Mouse (Mus musculus) ES-E14 (cell line): ENCODE results near the gene Tyms.
"Not testable (repeated sequence)": the region's sequence is repeated elsewhere in the genome, so short reads cannot be mapped to it uniquely, and the experiment has no call there.

ENCODE experiments used
- CHD2 ChIP-seq: IDR thresholded peaks from 2 replicates; pipeline ENCODE4 v1.6.1; 2014; ENCODE audit warnings: mild to moderate bottlenecking, low read depth, low read length, inconsistent platforms
- HCFC1 ChIP-seq: IDR thresholded peaks from 2 replicates; pipeline ENCODE4 v1.6.1; 2012; ENCODE audit warnings: low read length, inconsistent platforms, borderline replicate concordance; ENCODE audit not compliant: insufficient read depth
- ZC3H11A ChIP-seq: IDR thresholded peaks from 2 replicates; pipeline ENCODE4 v1.6.1; 2012; ENCODE audit warnings: low read depth, mild to moderate bottlenecking, inconsistent platforms, low read length, borderline replicate concordance
- ZNF384 ChIP-seq: IDR thresholded peaks from 2 replicates; pipeline ENCODE4 v1.6.1; 2012; ENCODE audit warnings: low read depth, low read length, inconsistent platforms

DNA sequence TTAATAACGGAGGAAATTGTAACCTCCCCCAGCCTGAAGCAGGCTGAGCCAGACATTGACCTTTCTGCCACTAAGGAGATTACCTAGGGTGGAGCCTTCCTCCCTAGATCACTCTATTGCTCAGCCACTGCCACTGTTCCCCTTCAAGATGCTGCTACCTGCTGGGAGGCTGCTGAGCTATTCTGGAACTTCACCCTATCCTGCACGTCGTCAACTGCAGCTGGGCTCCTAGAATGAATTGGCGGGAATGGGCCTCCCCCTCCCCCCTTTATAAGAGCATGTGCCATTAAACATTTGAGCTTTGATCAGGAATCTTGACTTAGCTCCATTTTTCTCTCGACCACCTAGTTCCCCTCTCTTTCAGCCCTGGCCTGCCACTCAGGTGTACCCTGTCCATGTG lies 13.8 kb downstream of the Tyms start:
- not testable (repeated sequence) for TF ChIP-seq ZC3H11A, ZNF384, HCFC1, CHD2
